Mouse (Mus musculus): Measurements from ENCODE around the gene Srsf1.

DNA sequence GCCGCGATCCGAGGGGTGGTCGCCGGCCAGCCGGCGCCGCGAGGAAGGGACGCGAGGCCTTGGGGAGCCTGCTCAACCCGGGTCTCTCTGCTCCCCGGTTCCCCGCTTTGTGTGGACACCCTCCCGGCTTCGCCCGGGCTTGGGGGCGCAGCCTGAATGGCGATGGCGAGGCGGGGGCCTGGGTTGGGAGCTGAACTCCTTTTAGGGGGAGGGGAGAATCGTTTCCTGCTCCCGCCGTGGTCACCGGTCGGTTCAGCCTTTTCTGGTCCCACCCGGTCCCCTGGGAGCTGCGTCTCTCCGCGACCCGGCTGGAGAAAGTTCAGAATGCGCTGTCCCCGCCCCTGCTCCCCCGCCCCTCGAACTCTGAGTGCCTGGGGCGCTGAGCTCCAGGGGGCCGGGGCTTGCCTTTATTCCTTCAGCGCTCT is 52.4 kb downstream of the Srsf1 start:
- TF ChIP-seq POLR2A (IDR thresholded peaks at IDR 0.05; ENCODE audit: control insufficient read depth, extremely low read depth, insufficient read depth, low read length, poor library complexity): no peak
- TF ChIP-seq CTCF (IDR thresholded peaks at IDR 0.05; ENCODE audit: borderline replicate concordance, control insufficient read depth, extremely low read depth, insufficient read depth, low read length, poor library complexity): 0 out of 2 replicates have a peak, but pooled peaks have one; percentile 12
